Comparison of ENCODE assay signal across 8 mouse cellular contexts in genomic region chr13:42051202-42051906, GRCm38 (mm10). TPM values are rescaled to one million over a fixed set of nuclear protein-coding genes. Genes with fewer than 3 reads are reported as not detected.
DNase-seq lines count a peak whose midpoint lies in the region; ATAC-seq lines count a peak whose summit lies in the region.

No protein-coding gene starts in this region.

- intact Hi-C loops in gastrocnemius, postnatal 36 days (cut with DNase I), result loop anchor here (5.0 to 10.0 kb wide), 2 partner anchors 404 to 1317 kb away; partner anchors contain the start of gene Tfap2a
- intact Hi-C loops in left cerebral cortex, postnatal 25 days (cut with DNase I), result loop anchor here (5.0 kb wide), 2 partner anchors 149 to 251 kb away; partner anchors contain the start of gene Edn1

- H3K27me3 ChIP-seq in intestine, embryonic 15.5 days (replicated peaks), result no peaks in the 10 kb centered on the region

- peak overlapping the region; percentile 90 for H3K9ac ChIP-seq in intestine, embryonic 15.5 days

- 0 out of 2 replicates have a peak, but pooled peaks cover under 1% of the 10 kb centered on the region for H3K36me3 ChIP-seq in intestine, embryonic 15.5 days

- under 1% methylated on average over 27 of the region's 51 CpGs for WGBS in intestine, embryonic 15.5 days

- peak overlapping the region; percentile 86 for H3K27ac ChIP-seq in intestine, embryonic 15.5 days

- peak overlapping the region; percentile 92 for H3K4me3 ChIP-seq in intestine, embryonic 15.5 days (replicated peaks)

- ATAC-seq in intestine, embryonic 15.5 days, result peak; percentile 89

- H3K4me1 ChIP-seq in intestine, embryonic 15.5 days (replicated peaks), result no peaks in the 10 kb centered on the region; the same call in 1 of the 2 replicates

- H3K9me3 ChIP-seq in intestine, embryonic 15.5 days, result no peaks in the 10 kb centered on the region

- H3K4me2 ChIP-seq in intestine, embryonic 15.5 days (replicated peaks), result peak overlapping the region; percentile 76

- peak; percentile 97 for DNase-seq in adrenal gland, adult 8-10 months
- peak; percentile 92 for DNase-seq in embryo, embryonic 11.5 days (ENCODE audit: low read depth, low spot score)
- peak; percentile 97 to 99 for DNase-seq in gastrocnemius, postnatal 36 days
- DNase-seq in left cerebral cortex, postnatal 25 days (ENCODE audit: low spot score in 2 of 2), result peak; percentile 85 to 95
- peak; percentile 96 for DNase-seq in mesoderm, embryonic 11.5 days (ENCODE audit: low read depth, low spot score)
- peak; percentile 92 for DNase-seq in right cerebral cortex, postnatal 25 days
- DNase-seq in urinary bladder, postnatal 36 days (ENCODE audit: low spot score in 2 of 2), result peak; percentile 96 to 99

RNA-seq across cellular contexts. Expression of gene Hivep1, which starts 0.5 kb away (rescaled TPM):
- total RNA-seq in adrenal gland, adult 8-10 months (2022), result 10 to 100 TPM; 24.7 to 30.9 (median 26.7) TPM
- total RNA-seq in gastrocnemius, postnatal 36 days (2021), result 10 to 100 TPM; 13.2 to 14.3 TPM
- 8.7 and 10.4 TPM in 2 replicates for polyA plus RNA-seq in intestine, embryonic 15.5 days (2015; fragmentation: Nextera tagmentation; extraction: Ambion mirVana)
- total RNA-seq in left cerebral cortex, postnatal 25 days (2021), result 10 to 100 TPM; 54.3 to 72.7 TPM

Comparison
In these comparisons a context has a peak if more than half of its experiments do, and no peak if none do; other contexts are left out.
1. Peak in every context shown above with its lines: DNase-seq, ATAC-seq, H3K4me3 ChIP-seq and H3K27ac ChIP-seq.